Mouse (Mus musculus) lung, adult 2 months (tissue): ENCODE measurements around the gene Wdr18.

Experiments used
- CTCF ChIP-seq: fragments of 200-500 bp; IDR thresholded peaks from 2 replicates; pipeline ENCODE4 v1.5.1; 2011; ENCODE audit warnings: mild to moderate bottlenecking, low read length, control low read depth; ENCODE audit not compliant: insufficient read depth
- POLR2A ChIP-seq: fragments of 200-500 bp; IDR thresholded peaks from 2 replicates; pipeline ENCODE4 v1.6.1; 2011; ENCODE audit warnings: low read depth, mild to moderate bottlenecking, control low read depth, low read length, borderline replicate concordance; ENCODE audit errors: extremely low read depth

- peak; percentile 44; the same call in 1 of the 2 replicates for TF ChIP-seq POLR2A
- TF ChIP-seq CTCF, result no peak
Observed at GRCm38 (mm10) chr10:79985334-79986231, 25.6 kb downstream of the Wdr18 start.
